Mouse (Mus musculus) erythroblast, adult 5-6 weeks (primary cell): Measurements from ENCODE around the gene Rcsd1. TPM values are rescaled to one million over a fixed set of nuclear protein-coding genes. Genes with fewer than 3 reads are reported as not detected.

Experiments used
- ATAC-seq: replicated peaks from 2 replicates; pipeline ENCODE4 v1.8.0; 2016; ENCODE audit warnings: moderate number of reproducible peaks, mild to moderate bottlenecking, moderate TSS enrichment, inconsistent platforms; ENCODE audit not compliant: poor library complexity, low FRiP score, severe bottlenecking
- total RNA-seq, 2 experiments: library from RNA; stranded (forward) in 1 of 2; stranded (reverse) in 1 of 2; fragments of 150-400 nt in 1 of 2; fragments of 200-764, 138-1000 nt in 1 of 2; gene quantifications; 2 replicates each; pipeline versions ENCODE4 v1.2.3 to v1.2.4; 2015 to 2017; ENCODE audit warnings: low replicate concordance in 2 of 2

Gene Rcsd1
- total RNA-seq, 2 experiments from 2014 or later: 20.0 to 27.2 TPM

GRCm38 (mm10) chr1:165718543-165719105 lies 9.1 kb upstream of the Rcsd1 start:
- ATAC-seq: no peak

- no peak for ATAC-seq
These were observed 8.4 kb upstream of the Rcsd1 start for GRCm38 (mm10) chr1:165717711-165718542.

- ATAC-seq: no peak
These were observed 6.9 kb upstream of the Rcsd1 start for GRCm38 (mm10) chr1:165716426-165716825.

GRCm38 (mm10) chr1:165713798-165714197 lies 4.2 kb upstream of the Rcsd1 start:
- no peak for ATAC-seq

- no peak for ATAC-seq
These were observed 2.4 kb upstream of the Rcsd1 start for GRCm38 (mm10) chr1:165711914-165712313.

GRCm38 (mm10) chr1:165708686-165709380 lies 724 bp downstream of the Rcsd1 start:
- no peak for ATAC-seq

GRCm38 (mm10) chr1:165707640-165708322 lies 1.8 kb downstream of the Rcsd1 start:
- no peak for ATAC-seq

GRCm38 (mm10) chr1:165707241-165707639 lies 2.3 kb downstream of the Rcsd1 start:
- ATAC-seq: no peak

GRCm38 (mm10) chr1:165706492-165706891 lies 3.1 kb downstream of the Rcsd1 start:
- ATAC-seq: no peak

- no peak for ATAC-seq
These were observed 3.6 kb downstream of the Rcsd1 start for GRCm38 (mm10) chr1:165705868-165706348.

- no peak for ATAC-seq
These were observed 4.2 kb downstream of the Rcsd1 start for GRCm38 (mm10) chr1:165705368-165705767.

GRCm38 (mm10) chr1:165704841-165705240 lies 4.7 kb downstream of the Rcsd1 start:
- no peak for ATAC-seq

GRCm38 (mm10) chr1:165702221-165703031 lies 7.1 kb downstream of the Rcsd1 start:
- no peak for ATAC-seq

- ATAC-seq: no peak
These were observed 8.0 kb downstream of the Rcsd1 start for GRCm38 (mm10) chr1:165701562-165701961.

- no peak for ATAC-seq
These were observed 8.5 kb downstream of the Rcsd1 start for GRCm38 (mm10) chr1:165700933-165701518.

GRCm38 (mm10) chr1:165700376-165700815 lies 9.2 kb downstream of the Rcsd1 start:
- ATAC-seq: no peak

GRCm38 (mm10) chr1:165697701-165698100 lies 11.9 kb downstream of the Rcsd1 start:
- no peak for ATAC-seq

GRCm38 (mm10) chr1:165696870-165697269 lies 12.7 kb downstream of the Rcsd1 start:
- no peak for ATAC-seq

GRCm38 (mm10) chr1:165696040-165696439 lies 13.5 kb downstream of the Rcsd1 start:
- ATAC-seq: no peak
